Mouse (Mus musculus) E14TG2a.4 (cell line): ENCODE results near the gene Adgrb2.

ENCODE experiments used
- CTCF ChIP-seq: conservative IDR thresholded peaks from 2 replicates; pipeline ENCODE4 v1.5.1; 2014; ENCODE audit warnings: low read length
- POU5F1 ChIP-seq: IDR thresholded peaks from 2 replicates; pipeline ENCODE4 v1.6.1; 2014; ENCODE audit warnings: low read length, borderline replicate concordance

GRCm38 (mm10) chr4:129995255-129995654 lies 10.6 kb downstream of the Adgrb2 start:
- TF ChIP-seq POU5F1 (no peak), CTCF (no peak)
